Mouse (Mus musculus) urinary bladder, postnatal 36 days (tissue): ENCODE results near the gene Pex1.
A peak's percentile ranks its signal among the peaks of the same experiment; 100 is the strongest.
"Not testable (repeated sequence)": the region's sequence is repeated elsewhere in the genome, so short reads cannot be mapped to it uniquely, and the experiment has no call there.

Experiments
- DNase-seq, 2 experiments: peaks; one replicate each; pipeline ENCODE4 v3.0.0; 2022; ENCODE audit warnings: low spot score in 2 of 2, mixed read lengths in 1 of 2

Pex1 gene

DNA sequence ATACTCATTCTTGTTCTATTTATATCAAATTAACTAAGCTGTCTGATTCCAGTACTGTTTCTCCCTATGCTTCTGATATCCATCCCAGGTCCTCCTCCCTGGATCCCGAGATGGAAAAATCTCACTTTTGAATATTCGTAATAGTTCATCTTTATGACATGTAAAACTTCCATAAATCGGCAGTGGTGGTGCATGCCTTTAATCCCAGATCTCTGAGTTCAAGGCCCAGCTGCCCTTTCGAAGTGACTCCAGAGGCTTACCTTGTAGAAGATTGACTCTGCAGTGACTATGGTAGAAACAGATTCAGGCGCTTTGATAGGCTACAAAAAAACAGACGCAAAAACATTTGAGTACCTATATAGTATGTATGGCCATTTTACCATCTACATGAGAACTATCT is 48.8 kb downstream of the Pex1 start:
- DNase-seq: no peak

DNA sequence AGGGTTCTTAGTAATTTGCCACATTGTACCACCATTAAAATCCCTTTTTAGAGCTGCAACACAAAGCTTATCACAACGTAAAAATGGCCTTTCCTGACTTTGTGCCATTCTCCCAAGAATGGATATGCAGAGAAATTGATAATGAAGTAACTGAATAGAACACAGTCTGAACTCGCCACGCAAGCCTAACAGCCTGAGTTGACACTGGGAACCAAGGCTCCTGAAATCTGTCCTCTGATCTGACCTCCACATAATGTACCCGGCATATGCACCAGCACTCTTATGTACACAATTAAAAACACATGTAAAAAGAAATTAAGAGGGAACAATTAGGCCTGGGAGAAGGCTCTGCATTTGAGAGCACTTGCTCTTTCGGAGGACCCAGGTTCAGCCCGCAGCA is 49.5 kb downstream of the Pex1 start:
- no peak for DNase-seq

DNA sequence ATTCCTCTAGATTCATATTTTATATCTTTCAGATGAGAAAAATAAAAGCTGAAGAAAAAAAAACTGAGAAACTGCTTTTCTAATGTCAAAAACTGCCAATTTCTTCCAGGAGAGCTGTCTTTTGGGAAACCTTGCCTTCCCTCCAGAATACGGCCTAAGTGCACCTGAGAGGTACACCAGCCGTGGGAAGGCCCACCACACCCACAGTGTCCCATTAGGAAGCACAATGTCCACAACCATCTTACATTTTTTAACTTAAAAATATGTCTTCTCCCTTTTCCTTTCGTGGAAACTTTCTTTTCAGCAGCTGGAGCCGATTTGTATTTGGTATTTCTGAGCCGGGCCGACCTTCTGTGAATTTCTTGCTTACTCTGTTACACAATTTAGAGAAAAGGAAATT is 50.7 kb downstream of the Pex1 start:
- no peak for DNase-seq

DNA sequence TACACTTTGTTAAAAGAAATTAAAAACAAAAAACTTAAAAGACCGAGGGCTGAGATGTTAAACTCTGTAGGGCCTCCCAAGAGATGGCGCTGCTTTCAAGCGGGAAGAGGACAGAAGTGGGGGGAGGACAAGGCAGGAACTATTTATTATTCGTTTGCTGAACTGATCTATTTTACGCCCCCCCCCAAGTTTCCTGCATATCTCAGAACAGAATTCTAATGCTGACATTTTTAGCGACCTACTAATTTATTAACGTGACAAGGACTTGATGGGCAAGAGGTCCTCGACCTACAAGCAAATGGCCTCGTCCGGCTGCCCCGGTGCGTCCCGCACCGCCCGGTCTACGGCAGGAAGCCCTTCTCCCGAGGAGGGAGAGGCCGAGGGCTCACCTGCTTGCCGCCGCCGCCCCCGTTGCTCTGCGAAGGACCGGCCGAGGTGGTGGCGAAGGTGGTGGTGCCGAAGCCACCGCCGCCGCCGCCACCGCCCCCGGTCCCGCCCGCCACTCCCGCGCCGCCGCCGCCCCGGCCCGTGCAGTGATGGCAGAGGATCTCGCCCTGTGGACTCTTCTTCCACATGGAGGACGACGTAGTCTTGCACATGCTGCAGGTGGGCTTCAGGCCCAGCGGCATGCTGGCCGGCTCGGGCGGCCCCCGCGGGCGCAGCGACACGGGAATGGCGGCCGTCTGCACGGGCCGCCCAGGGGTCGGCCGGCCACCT is 51.3 kb downstream of the Pex1 start:
- DNase-seq: peak; percentile 9 to 29

DNA sequence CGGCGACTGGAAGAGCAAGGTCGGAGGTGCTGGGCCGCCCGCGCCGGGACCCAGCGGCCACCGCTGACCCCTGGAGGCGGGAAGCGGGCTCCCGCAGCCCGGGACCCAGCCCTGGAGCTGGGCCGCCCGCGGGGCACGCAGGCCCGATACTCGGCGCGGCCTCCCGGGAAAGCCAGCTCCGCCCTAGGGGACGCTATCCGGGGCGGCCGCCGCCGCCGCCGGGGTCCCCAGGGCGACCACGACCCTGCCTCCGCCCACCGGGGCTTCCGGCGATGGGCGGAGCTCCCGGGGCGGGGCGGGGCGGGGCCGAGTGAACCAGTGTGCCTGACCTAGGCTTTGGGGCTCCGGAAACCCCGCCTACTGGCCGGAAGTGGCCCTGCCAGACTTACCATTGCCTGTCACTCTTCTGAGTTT is 51.8 kb downstream of the Pex1 start:
- peak; percentile 72 to 87 for DNase-seq

DNA sequence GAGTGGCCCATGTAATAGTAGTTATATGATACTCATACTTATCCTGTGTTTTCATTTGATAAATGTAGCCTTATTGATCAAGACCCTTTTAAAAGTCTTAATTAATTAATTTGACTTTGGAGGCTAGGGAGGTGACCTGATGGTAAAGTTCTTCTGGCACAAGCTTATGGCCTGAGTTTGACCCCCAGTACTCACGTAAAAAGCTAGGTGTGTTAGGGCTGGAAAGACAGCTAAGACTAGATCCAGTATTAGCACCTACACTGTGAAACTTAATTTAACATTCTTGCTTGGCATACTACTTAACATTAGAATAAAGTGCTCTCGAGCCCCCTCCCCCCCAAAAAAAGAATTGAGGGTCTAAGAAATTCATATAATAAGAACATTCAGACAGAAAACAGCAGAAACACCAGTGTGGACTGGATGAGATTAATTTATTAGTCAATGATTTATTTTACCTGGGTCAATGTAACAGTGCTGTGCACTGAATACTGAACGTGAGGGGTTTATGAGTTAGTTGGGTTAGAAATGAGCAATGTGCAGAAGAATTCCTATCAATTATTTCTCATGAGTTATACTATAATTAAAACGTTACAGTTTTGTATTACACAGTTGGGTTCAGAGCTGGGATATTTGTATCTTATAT is 52.5 kb downstream of the Pex1 start:
- DNase-seq: no peak

DNA sequence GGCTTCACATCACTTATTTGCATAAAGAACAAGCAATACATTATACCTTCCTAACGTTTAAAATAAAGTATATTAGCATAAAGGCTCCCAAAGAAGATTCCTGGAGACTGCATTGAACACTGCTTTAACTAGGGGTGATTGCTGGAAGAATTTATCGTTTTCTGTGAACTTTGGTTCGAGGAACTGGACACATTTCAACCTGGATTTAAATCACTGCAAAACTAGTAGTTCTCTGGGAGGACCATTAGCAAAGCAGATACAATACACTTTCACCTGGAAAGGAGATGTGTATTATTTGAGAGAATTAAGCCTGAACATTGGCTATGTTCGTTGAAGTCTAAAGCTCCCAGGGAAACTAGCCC is 53.0 kb downstream of the Pex1 start:
- no peak for DNase-seq

DNA sequence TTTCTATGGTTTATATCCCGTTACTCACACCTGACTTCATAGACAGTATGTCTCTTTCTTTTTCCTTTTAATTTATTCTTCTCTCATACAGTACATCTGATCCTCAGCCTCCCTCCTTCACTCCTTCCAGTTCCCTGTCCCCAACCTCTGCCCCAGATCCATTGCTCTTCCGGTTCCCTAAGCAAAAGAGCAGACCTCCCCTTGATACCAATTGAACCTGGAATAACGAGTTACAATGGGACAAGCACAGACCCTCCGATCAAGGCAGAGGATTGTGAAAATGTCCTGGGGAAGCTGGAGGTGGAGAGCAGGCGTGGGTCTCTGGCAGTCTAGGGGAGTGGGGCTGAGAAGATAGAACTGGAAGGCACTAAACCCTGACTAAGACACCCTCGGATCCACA is 55.0 kb downstream of the Pex1 start, which contains the start of gene Tmbim7:
TSS of gene Tmbim7 (plus strand) at position 301 of the 400 bp plus-strand sequence.
- DNase-seq: no peak

DNA sequence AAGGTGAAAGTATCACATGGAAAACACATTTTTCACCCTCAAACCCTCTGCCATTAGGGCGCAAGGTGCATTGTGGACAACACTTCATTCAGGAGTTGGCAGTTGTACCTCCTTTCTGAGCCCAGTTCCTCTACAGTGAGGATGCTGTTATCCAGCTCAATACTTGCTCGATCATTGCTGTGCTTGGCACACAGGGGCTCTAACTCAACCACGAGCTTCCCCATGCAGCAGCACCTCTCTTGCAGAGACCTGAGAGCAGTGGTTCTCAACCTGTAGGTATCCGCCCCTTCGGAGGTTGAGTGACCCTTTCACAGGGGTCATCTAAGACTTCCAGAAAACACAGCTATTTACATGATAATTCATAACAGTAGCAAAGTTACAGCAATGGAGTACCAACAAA is 55.8 kb downstream of the Pex1 start:
- DNase-seq: no peak

DNA sequence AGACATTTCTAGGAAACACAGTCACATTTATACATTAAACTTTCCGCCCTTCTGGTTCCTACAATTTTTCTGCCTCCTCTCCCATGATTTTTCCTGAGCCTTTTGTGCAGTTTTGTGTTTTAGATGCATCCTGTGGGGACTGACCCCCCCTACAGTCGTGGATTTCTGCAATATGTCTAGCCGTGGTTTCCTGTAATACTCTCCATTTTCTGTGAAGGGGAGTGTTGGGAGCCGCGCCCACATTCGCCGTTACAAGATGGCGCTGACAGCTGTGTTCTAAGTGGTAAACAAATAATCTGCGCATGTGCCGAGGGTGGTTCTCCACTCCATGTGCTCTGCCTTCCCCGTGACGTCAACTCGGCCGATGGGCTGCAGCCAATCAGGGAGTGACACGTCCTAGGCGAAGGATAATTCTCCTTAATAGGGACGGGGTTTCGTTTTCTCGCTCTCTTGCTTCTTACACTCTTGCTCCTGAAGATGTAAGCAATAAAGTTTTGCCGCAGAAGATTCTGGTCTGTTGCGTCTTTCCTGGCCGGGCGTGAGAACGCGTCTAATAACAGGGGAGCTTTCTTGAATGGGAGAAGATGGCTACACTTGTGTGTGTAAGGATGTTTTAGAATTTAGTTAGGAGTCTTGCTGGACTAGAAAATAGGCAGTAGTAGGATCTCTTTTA is 57.2 kb downstream of the Pex1 start:
- DNase-seq: not testable (repeated sequence)

DNA sequence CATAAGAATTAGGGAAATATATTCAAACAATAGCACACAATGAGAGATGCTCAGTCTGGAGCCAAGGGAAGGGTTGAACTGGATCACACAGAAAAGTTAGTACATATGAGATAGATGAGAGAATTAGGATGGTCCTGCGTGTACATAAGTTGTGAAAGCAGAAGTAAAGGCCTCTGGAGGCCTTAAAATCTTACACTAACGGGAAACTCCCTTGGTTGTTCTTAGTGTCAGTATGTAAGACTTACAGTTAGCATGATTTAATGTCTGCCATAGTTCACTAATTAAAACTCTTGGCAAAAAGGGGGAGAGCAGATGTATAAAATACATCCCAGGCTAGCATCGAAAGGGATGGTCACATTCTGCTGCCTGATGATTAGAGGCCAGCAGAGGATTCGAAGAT is 57.9 kb downstream of the Pex1 start:
- DNase-seq: no peak

DNA sequence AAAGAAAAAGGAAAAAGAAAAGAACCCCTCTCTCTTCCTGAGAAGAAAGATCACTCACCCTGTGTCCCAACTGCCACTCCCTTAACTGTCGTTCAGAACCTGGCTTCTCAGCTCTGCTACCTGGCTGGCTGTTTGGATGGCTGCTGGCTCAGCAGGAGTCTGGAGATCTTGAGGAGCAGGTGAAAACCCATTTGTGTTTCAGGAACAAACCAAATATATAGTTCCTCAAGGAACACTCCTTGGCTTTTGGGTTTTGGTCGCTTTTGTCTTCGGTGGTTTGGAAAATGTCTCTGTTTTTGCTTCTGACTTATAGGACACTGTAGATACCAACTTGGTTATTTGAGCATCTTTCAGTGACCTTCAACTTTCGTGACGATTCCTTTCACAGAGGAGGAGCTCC is 61.2 kb downstream of the Pex1 start, which contains the start of gene Gatad1:
TSS of gene Gatad1 (minus strand) at position 101 of the 400 bp plus-strand sequence.
- DNase-seq: no peak

DNA sequence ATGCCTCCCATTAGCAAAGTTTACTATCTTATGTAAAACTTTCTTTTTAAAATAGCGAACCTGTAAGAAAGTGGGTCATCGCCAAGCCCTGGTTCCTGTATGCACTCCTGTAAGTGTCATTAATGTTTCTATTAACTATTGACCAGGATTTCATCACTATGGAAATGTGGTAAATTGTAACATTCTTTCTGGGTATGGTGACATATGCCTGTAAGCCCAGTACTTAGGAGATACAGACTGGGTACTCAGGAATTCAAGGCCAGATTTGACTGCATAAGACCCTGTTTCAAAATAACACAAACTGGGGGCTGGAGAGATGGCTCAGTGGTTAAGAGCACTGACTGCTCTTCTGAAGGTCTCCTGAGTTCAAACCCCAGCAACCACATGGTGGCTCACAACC is 69.4 kb downstream of the Pex1 start:
- DNase-seq: no peak

DNA sequence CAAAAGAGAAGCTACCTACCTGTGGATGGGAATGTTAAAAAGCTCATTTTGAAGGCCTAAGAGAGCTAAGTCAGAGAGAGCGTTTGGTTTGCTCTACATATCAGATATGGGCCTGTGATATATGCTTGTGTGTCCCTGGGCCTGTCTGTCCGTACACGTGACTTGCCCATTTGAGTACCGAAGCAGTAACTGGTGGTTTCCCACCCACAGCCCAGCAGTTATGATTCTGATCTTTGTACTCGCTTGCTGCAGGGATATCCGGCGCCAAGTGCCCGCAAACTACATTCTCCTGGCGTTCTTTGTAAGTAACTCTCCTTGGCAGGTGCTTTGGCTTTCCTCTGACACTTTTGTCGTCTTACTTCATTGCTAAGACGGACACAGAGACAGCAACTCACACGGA is 70.7 kb downstream of the Pex1 start:
- no peak for DNase-seq

DNA sequence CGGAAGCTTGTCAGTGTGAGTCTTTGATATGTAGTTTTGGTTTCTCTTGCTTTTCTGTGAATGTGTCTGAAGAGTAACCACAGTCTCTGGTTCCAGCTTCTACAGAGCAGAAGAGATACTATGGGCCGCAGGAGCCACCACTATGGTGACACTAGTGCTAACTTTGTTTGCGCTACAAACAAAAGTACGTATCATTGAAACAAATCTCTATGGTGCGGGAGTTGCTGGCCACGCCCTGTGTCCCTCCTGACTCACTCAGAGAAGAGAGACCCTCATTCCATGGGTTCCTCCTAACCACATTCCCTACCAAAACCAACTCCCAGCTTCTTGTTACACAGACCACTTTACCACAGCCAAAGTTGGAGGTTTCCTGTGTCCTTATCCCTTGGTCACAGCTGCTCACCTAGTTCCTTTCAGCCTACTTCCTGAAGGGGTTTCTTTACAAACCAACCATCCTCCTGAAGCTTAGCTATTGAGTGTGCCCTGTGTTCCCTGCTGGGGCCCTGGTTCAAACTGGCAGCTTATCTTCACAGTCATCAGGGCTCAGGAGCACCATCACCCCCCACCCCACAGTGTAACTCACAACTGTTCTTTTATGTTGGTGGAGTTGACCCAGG is 74.2 kb downstream of the Pex1 start:
- no peak for DNase-seq
